Mouse (Mus musculus): ENCODE results near the gene Ptpn1. TPM values are rescaled to one million over a fixed set of nuclear protein-coding genes. Genes with fewer than 3 reads are reported as not detected.

Gene Ptpn1
- polyA plus RNA-seq (2017; shearing (Covaris generic)), result 171 TPM

GRCm38 (mm10) chr2:167931985-167932726 lies at the start of gene Ptpn1:
Gene Ptpn1, plus strand, starts transcription at chr2:167932057.

GRCm38 (mm10) chr2:168009936-168010668 lies 78.2 kb downstream of the Ptpn1 start, which contains the start of gene Ripor3:
Gene Ripor3, minus strand, starts transcription at chr2:168010618.

Other genes starting within 250 kb of the Ptpn1 start
- 0.43 TPM for gene Cebpb, start 243.1 kb upstream of the Ptpn1 start, polyA plus RNA-seq (2017; shearing (Covaris generic))
- gene Tmem189, start 242.2 kb upstream of the Ptpn1 start, polyA plus RNA-seq (2017; shearing (Covaris generic)), result 10.0 TPM
- 0.49 TPM for gene Ripor3, start 78.6 kb downstream of the Ptpn1 start, polyA plus RNA-seq (2017; shearing (Covaris generic))
- gene Pard6b, start 148.9 kb downstream of the Ptpn1 start, polyA plus RNA-seq (2017; shearing (Covaris generic)), result 0.53 TPM

All from activated CD4-positive, CD25-positive, alpha-beta regulatory T cell, adult 9 weeks (primary cell).